Mouse (Mus musculus) cerebellum, adult 2 months (tissue): ENCODE data around the gene Hfe2.

ENCODE experiments used
- CTCF ChIP-seq: fragments of 200-500 bp; IDR thresholded peaks from 2 replicates; pipeline ENCODE4 v1.5.1; 2011; ENCODE audit warnings: low read depth, mild to moderate bottlenecking, control low read depth, low read length, moderate library complexity, borderline replicate concordance; ENCODE audit not compliant: insufficient read depth
- POLR2A ChIP-seq: fragments of 200-500 bp; IDR thresholded peaks from 2 replicates; pipeline ENCODE4 v1.6.1; 2011; ENCODE audit warnings: low read length, control low read depth, borderline replicate concordance; ENCODE audit not compliant: insufficient read depth

DNA sequence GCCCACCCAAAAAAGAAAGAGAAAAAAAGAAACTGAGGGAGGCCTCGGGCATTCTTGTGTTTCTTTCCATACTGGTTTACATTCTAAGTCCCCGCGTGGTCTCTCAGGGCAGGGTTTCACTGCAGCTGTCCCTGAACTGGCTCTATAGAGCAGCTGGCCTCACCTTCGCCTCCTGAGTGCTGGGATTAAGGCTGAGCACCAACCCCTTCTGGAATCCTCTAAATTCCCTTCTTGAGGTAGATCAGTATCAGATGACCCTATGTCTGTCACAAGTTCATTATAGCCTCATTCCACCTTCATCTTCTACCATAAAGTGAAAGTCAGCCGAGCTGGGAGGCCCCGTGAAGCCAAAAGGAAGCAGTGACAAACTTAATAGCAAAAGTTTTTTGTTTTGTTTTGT, 47.4 kb upstream of the Hfe2 start:
- no peak for TF ChIP-seq POLR2A
- no peak for TF ChIP-seq CTCF
